Mouse (Mus musculus): ENCODE data around the gene Paqr4. TPM values are rescaled to one million over a fixed set of nuclear protein-coding genes. Genes with fewer than 3 reads are reported as not detected.

Paqr4 gene
- polyA plus RNA-seq, 1 experiment from 2014 or later = 49.6 TPM

- peak overlapping the region; percentile 91 for H3K4me2 ChIP-seq (ENCODE audit: low read depth, low read length)
- peak; percentile 70 for ATAC-seq (ENCODE audit: low read depth)
- H3K9ac ChIP-seq (replicated peaks; ENCODE audit: low read depth, low read length) = peak overlapping the region; percentile 63
- H3K4me1 ChIP-seq (ENCODE audit: control insufficient read depth, insufficient read depth, low read length) = no peaks in the 10 kb centered on the region
- H3K27ac ChIP-seq (ENCODE audit: low read depth, low read length) = peak overlapping the region; percentile 52; the same call in 1 of the 2 replicates
- peak overlapping the region; percentile 66 for H3K4me3 ChIP-seq (ENCODE audit: low read depth, low read length)
- H3K36me3 ChIP-seq (ENCODE audit: control insufficient read depth, insufficient read depth, low read length) = no peaks in the 10 kb centered on the region
- peaks cover 9% of the 10 kb centered on the region for H3K27me3 ChIP-seq (ENCODE audit: control insufficient read depth, insufficient read depth, low read length)
- under 1% methylated on average over 62 of the region's 101 CpGs for WGBS
- H3K9me3 ChIP-seq (ENCODE audit: control insufficient read depth, low read length) = no peaks in the 10 kb centered on the region
These were observed 41.3 kb downstream of the Paqr4 start for GRCm38 (mm10) chr17:23699131-23700077.

GRCm38 (mm10) chr17:23695801-23696200 is 44.9 kb downstream of the Paqr4 start:
- 13% methylated on average over 3 of the region's 3 CpGs for WGBS
- Histone ChIP-seq H3K36me3 (ENCODE audit: control insufficient read depth, insufficient read depth, low read length) (no peaks in the 10 kb centered on the region), H3K4me1 (ENCODE audit: control insufficient read depth, insufficient read depth, low read length) (no peaks in the 10 kb centered on the region), H3K9ac (replicated peaks; ENCODE audit: low read depth, low read length) (no peak overlapping the region), H3K4me2 (ENCODE audit: low read depth, low read length) (no peak overlapping the region), H3K9me3 (ENCODE audit: control insufficient read depth, low read length) (no peaks in the 10 kb centered on the region), H3K4me3 (ENCODE audit: low read depth, low read length) (no peak overlapping the region), H3K27me3 (ENCODE audit: control insufficient read depth, insufficient read depth, low read length) (peaks cover 9% of the 10 kb centered on the region), H3K27ac (ENCODE audit: low read depth, low read length) (no peak overlapping the region)
- no peak for ATAC-seq (ENCODE audit: low read depth)

DNA sequence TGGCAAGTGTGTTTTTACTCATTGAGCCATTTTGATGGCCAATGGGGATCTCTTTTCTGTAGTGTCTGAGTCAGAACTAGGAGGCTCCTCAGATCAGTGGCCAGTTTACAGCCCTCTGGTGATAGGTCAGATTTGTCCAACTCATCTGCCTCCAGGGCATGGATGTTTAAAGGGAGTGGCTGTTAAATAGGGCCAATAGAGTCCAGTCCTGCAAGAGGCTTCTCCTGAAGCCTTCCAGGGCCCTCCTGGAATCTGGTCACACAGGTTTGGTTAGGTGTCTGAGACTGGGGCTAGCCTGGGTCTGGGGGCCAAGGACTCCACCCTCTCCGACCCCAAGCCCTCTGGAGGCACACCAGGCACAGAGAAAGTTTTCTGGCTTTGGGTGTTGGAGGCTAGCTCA is 46.2 kb downstream of the Paqr4 start:
- Histone ChIP-seq H3K4me1 (ENCODE audit: control insufficient read depth, insufficient read depth, low read length) (no peaks in the 10 kb centered on the region), H3K4me3 (ENCODE audit: low read depth, low read length) (no peak overlapping the region), H3K36me3 (ENCODE audit: control insufficient read depth, insufficient read depth, low read length) (no peaks in the 10 kb centered on the region), H3K9me3 (ENCODE audit: control insufficient read depth, low read length) (no peaks in the 10 kb centered on the region), H3K27me3 (ENCODE audit: control insufficient read depth, insufficient read depth, low read length) (peaks cover 9% of the 10 kb centered on the region), H3K9ac (replicated peaks; ENCODE audit: low read depth, low read length) (no peak overlapping the region), H3K4me2 (ENCODE audit: low read depth, low read length) (no peak overlapping the region), H3K27ac (ENCODE audit: low read depth, low read length) (no peak overlapping the region)
- ATAC-seq (ENCODE audit: low read depth) = no peak
- 75% methylated on average over 1 of the region's 1 CpGs for WGBS

Other genes starting within 250 kb of the Paqr4 start
- 16.9 and 19.8 TPM in 2 replicates for gene Zfp213, start 176.6 kb downstream of the Paqr4 start, polyA plus RNA-seq (2014; fragmentation: Nextera tagmentation; extraction: Ambion mirVana)
- gene Zfp13, start 141.4 kb downstream of the Paqr4 start, polyA plus RNA-seq (2014; fragmentation: Nextera tagmentation; extraction: Ambion mirVana) = 26.6 TPM in 2 replicates
- gene Zscan10, start 140.0 kb downstream of the Paqr4 start, polyA plus RNA-seq (2014; fragmentation: Nextera tagmentation; extraction: Ambion mirVana) = not detected in 2 replicates
- 0.80 and 2.3 TPM in 2 replicates for gene Mmp25, start 95.6 kb downstream of the Paqr4 start, polyA plus RNA-seq (2014; fragmentation: Nextera tagmentation; extraction: Ambion mirVana)
- 0.29 TPM in 1 of 2 replicates, not detected in the other for gene Bicdl2, start 80.4 kb downstream of the Paqr4 start, polyA plus RNA-seq (2014; fragmentation: Nextera tagmentation; extraction: Ambion mirVana)
- 132 and 147 TPM in 2 replicates for gene Hcfc1r1, start 67.3 kb downstream of the Paqr4 start, polyA plus RNA-seq (2014; fragmentation: Nextera tagmentation; extraction: Ambion mirVana)
- 42.1 and 43.0 TPM in 2 replicates for gene Thoc6, start 67.0 kb downstream of the Paqr4 start, polyA plus RNA-seq (2014; fragmentation: Nextera tagmentation; extraction: Ambion mirVana)
- 2.6 and 3.8 TPM in 2 replicates for gene Tnfrsf12a, start 63.4 kb downstream of the Paqr4 start, polyA plus RNA-seq (2014; fragmentation: Nextera tagmentation; extraction: Ambion mirVana)
- gene Cldn6, start 61.6 kb downstream of the Paqr4 start, polyA plus RNA-seq (2014; fragmentation: Nextera tagmentation; extraction: Ambion mirVana) = not detected in 2 replicates
- 0.70 and 1.4 TPM in 2 replicates for gene Cldn9, start 56.8 kb downstream of the Paqr4 start, polyA plus RNA-seq (2014; fragmentation: Nextera tagmentation; extraction: Ambion mirVana)
- gene 1520401A03Rik, start 18.1 kb downstream of the Paqr4 start, polyA plus RNA-seq (2014; fragmentation: Nextera tagmentation; extraction: Ambion mirVana) = 0.21 and 0.52 TPM in 2 replicates
- gene Pkmyt1, start 14.5 kb downstream of the Paqr4 start, polyA plus RNA-seq (2014; fragmentation: Nextera tagmentation; extraction: Ambion mirVana) = 13.0 and 14.3 TPM in 2 replicates
- 0.93 and 1.2 TPM in 2 replicates for gene Kremen2, start 5.0 kb upstream of the Paqr4 start, polyA plus RNA-seq (2014; fragmentation: Nextera tagmentation; extraction: Ambion mirVana)
- gene Flywch1, start 30.7 kb upstream of the Paqr4 start, polyA plus RNA-seq (2014; fragmentation: Nextera tagmentation; extraction: Ambion mirVana) = 192 and 216 TPM in 2 replicates
- gene Flywch2, start 45.2 kb upstream of the Paqr4 start, polyA plus RNA-seq (2014; fragmentation: Nextera tagmentation; extraction: Ambion mirVana) = 69.9 and 96.5 TPM in 2 replicates
- gene Srrm2, start 49.7 kb upstream of the Paqr4 start, polyA plus RNA-seq (2014; fragmentation: Nextera tagmentation; extraction: Ambion mirVana) = 471 and 524 TPM in 2 replicates
- 1,182 and 1,322 TPM in 2 replicates for gene Elob, start 88.3 kb upstream of the Paqr4 start, polyA plus RNA-seq (2014; fragmentation: Nextera tagmentation; extraction: Ambion mirVana)
- gene Prss33, start 95.2 kb upstream of the Paqr4 start, polyA plus RNA-seq (2014; fragmentation: Nextera tagmentation; extraction: Ambion mirVana) = not detected in 2 replicates
- not detected in 2 replicates for gene Prss32, start 103.0 kb upstream of the Paqr4 start, polyA plus RNA-seq (2014; fragmentation: Nextera tagmentation; extraction: Ambion mirVana)
- 0.68 and 0.96 TPM in 2 replicates for gene Prss41, start 103.3 kb upstream of the Paqr4 start, polyA plus RNA-seq (2014; fragmentation: Nextera tagmentation; extraction: Ambion mirVana)
- not detected in 2 replicates for gene Prss21, start 127.2 kb upstream of the Paqr4 start, polyA plus RNA-seq (2014; fragmentation: Nextera tagmentation; extraction: Ambion mirVana)
- not detected in 2 replicates for gene Dcpp1, start 140.0 kb upstream of the Paqr4 start, polyA plus RNA-seq (2014; fragmentation: Nextera tagmentation; extraction: Ambion mirVana)
- gene Dcpp2, start 140.0 kb upstream of the Paqr4 start, polyA plus RNA-seq (2014; fragmentation: Nextera tagmentation; extraction: Ambion mirVana) = not detected in 2 replicates
- not detected in 2 replicates for gene Dcpp3, start 176.6 kb upstream of the Paqr4 start, polyA plus RNA-seq (2014; fragmentation: Nextera tagmentation; extraction: Ambion mirVana)
- gene Sbp, start 200.8 kb upstream of the Paqr4 start, polyA plus RNA-seq (2014; fragmentation: Nextera tagmentation; extraction: Ambion mirVana) = not detected in 2 replicates
- not detected in 2 replicates for gene Sbpl, start 214.4 kb upstream of the Paqr4 start, polyA plus RNA-seq (2014; fragmentation: Nextera tagmentation; extraction: Ambion mirVana)
- gene Prss30, start 239.7 kb upstream of the Paqr4 start, polyA plus RNA-seq (2014; fragmentation: Nextera tagmentation; extraction: Ambion mirVana) = 0.31 TPM in 1 of 2 replicates, not detected in the other